Mouse (Mus musculus) adipocyte (in vitro differentiated cells): ENCODE measurements at regions not wholly inside any gene's neighbourhood (a gene's known extent, or its start where the extent isn't known, plus 50 kb on each side); places are given as distances from the start of the nearest gene placed in this dataset.

Experiments
- DNase-seq: peaks from one replicate; pipeline ENCODE4 v3.0.0-alpha.2; 2016; ENCODE audit warnings: low spot score

GRCm38 (mm10) chrX:19199531-19199930 is 281.6 kb downstream of the Tex13c3 start:
- DNase-seq: no peak

GRCm38 (mm10) chrX:19168983-19169382 is 312.1 kb downstream of the Tex13c3 start:
- no peak for DNase-seq

GRCm38 (mm10) chrX:19168546-19168945 is 312.6 kb downstream of the Tex13c3 start:
- peak; percentile 29 for DNase-seq

- peak; percentile 52 for DNase-seq
Measured at GRCm38 (mm10) chrX:19168111-19168510, 313.0 kb downstream of the Tex13c3 start.

- DNase-seq: peak; percentile 84
Measured at GRCm38 (mm10) chrX:19167121-19167853, 313.8 kb downstream of the Tex13c3 start.

GRCm38 (mm10) chrX:19165891-19166644 is 315.1 kb downstream of the Tex13c3 start:
- DNase-seq: peak; percentile 64

- no peak for DNase-seq
Measured at GRCm38 (mm10) chrX:19164151-19164550, 317.0 kb downstream of the Tex13c3 start.

DNA sequence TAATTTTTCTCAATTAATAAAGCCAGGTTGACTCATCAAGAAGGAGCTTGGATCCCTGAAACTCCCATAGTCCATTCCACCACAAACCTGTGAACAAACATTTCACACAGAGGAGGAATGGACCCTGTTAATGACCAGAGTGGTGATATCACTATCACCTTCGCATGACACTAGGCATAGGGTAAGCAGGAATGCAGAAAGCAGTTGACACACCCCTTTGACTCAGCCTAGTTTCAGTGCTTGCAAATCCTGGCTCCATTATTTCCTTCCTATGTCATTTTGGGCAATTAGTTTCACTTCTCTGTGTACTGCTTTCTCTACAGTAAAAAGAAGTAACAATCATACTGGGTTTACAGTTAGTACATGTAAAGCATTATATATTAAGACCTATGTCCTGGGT is 318.2 kb downstream of the Tex13c3 start:
- peak; percentile 60 for DNase-seq

- peak; percentile 47 for DNase-seq
Measured at GRCm38 (mm10) chrX:19162351-19162750, 318.8 kb downstream of the Tex13c3 start.

GRCm38 (mm10) chrX:19160275-19160930 is 320.7 kb downstream of the Tex13c3 start:
- DNase-seq: peak; percentile 62

DNA sequence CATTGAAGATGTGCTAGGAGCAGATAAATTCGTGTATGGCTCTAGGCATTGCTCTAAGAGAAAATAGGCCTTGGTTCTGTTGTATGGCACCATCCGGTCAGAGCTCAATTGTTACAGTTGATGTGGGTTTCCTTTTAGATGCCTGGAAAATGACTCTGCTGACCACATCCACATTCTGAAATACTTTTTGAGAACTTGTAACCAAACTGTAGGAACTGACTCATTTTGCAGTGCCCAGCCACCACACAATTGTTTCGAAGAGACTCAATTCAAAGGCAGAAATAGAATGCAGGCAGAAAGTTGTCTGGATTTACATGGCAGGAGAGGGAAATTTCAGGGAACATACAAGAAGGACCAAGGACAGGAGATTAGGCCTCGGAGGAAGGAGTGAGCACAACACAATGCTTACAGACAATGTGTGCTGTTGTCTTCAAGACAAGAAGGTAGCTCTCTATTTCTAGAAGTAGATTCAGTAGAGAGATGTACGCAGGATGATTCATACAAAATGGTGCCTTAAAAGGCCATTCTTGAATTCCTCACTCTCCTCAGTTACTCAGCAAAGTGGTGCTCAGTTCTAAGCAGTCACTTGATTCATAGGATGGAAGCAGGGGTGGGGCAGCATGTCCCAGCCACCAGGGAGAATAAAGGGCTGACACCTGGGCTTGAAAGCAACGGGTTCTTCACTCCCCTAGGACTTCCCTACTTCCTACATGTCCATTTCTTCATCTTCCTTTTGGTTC is 323.5 kb downstream of the Tex13c3 start:
- no peak for DNase-seq

DNA sequence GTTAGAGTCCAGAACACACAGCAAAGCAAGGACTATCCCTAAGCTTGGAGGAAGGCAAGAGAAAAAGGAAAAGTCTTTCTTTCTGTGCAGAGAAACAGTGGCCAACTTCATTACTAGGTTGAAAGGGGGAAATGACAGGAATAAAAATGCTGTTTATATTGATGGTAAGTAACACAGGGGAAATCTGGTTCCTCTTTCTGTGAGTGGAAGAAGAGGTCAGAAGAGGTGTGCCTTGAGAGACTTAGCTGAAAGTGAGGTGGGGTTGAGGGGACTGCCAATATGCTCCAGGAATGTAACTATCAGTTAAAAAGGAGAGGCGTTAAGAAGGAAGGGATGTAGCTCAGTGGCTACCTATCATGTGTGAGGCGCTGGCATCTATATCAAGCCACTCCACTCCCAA is 327.5 kb downstream of the Tex13c3 start:
- no peak for DNase-seq

GRCm38 (mm10) chrX:19152170-19152861 is 328.8 kb downstream of the Tex13c3 start:
- DNase-seq: no peak

- no peak for DNase-seq
Measured at GRCm38 (mm10) chrX:19150606-19151005, 330.5 kb downstream of the Tex13c3 start.

- no peak for DNase-seq
Measured at GRCm38 (mm10) chrX:19148672-19149071, 332.4 kb downstream of the Tex13c3 start.

DNA sequence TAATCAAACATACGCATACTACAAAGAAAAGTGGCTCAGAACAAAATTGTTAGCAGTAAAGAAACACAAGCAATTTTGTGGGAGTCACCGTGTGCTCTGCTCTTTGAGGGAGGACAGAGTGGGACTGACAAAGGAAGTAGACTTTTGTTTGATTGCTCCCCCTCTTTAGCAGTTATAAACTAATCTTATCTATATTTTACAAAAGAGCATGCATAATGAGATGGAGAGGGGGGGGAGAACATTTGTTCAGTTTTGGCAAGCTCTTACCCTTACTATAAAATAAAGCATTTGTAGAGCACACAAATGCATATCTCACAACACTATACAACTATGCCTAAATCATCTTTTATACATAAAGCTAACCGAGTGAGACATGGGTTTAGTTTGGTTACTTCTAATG is 332.9 kb downstream of the Tex13c3 start:
- no peak for DNase-seq

DNA sequence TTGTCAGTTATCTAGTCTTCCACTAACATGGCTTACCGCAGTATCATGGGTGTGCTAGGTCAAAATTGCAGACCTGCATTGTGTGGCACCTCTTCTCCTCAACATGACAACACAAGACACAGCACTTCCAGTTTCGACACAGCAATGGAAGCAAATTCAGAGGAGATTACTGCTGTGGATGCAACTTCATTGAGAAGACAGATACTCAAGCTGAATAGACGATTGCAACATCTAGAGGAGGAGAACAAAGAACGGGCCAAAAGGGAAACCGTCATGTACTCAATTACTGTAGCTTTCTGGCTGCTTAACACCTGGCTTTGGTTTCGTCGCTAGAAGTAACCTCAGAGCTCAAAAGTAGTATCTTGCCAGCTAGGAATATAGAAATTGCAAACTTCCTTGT is 368.4 kb downstream of the Tex13c3 start:
- peak; percentile 5 for DNase-seq

- DNase-seq: peak; percentile 30
Measured at GRCm38 (mm10) chrX:19102911-19103310, 378.2 kb downstream of the Tex13c3 start.

DNA sequence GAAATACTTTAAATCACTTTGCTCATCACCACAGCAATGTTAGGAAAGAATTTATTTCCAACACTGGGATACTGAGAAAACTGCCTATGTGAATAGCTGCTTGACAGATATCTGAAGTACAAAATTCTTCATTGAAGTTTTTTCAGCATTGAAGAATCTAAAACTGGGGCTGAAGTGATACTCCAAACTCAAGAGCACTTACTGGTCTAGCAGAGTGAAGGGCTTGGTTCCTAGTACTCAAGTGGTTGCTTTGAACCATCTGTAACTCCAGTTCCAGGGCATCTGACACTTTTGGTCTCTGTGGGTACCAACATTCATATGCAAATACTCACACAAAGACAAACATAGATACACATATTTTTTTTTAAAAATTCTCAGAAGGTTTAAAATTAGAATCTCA is 385.2 kb downstream of the Tex13c3 start:
- DNase-seq: no peak

GRCm38 (mm10) chrX:19084435-19084834 is 396.7 kb downstream of the Tex13c3 start:
- no peak for DNase-seq

DNA sequence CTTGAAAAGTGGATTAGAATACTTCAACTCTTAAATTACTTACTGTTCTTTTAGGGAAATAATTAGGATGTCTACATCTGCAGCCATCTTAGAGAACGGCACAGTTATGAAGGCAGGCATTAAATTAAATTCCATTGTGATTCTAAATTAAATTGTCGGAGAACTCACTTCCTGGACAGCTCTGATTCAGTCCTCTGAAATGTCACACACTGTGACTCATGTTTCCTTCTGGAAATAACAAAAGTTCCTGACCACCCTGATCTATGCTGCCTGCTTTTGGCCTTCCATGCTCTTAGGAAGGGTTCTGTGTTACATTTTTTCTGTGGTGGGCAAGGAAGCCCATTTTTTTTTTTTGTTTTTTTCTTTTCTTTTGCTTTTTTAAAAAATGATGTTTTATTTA is 401.1 kb downstream of the Tex13c3 start:
- DNase-seq: no peak
